Mouse (Mus musculus) frontal cortex, postnatal 36 days (tissue): ENCODE measurements at regions not wholly inside any gene's neighbourhood (a gene's known extent, or its start where the extent isn't known, plus 50 kb on each side); places are given as distances from the start of the nearest gene placed in this dataset.
A peak's percentile ranks its signal among the peaks of the same experiment; 100 is the strongest.
"Not testable (repeated sequence)": the region's sequence is repeated elsewhere in the genome, so short reads cannot be mapped to it uniquely, and the experiment has no call there.

Source experiments
- DNase-seq, 2 experiments: peaks; one replicate each; pipeline ENCODE4 v3.0.0; 2022; ENCODE audit warnings: low spot score in 2 of 2

DNA sequence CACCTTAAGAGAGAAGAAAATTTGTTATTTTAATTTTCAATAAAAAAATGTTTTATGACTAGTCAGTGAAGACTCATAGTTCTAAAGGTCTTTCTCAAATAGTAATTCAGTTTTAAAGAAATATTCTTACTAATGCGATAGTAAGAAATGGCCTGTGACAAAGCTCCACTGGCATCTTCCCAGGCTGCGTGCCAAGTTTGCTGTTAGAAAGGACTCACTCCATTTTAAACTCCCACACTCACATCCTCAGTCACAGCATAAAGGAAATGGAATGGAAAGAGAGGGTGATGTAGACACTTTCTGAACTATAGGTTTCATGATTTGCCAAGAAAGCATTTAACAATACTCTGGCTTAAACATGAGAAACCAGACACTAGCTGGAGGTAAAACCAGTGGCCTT is 436.6 kb downstream of the Mei4 start:
- DNase-seq: peak; percentile 6 to 15

DNA sequence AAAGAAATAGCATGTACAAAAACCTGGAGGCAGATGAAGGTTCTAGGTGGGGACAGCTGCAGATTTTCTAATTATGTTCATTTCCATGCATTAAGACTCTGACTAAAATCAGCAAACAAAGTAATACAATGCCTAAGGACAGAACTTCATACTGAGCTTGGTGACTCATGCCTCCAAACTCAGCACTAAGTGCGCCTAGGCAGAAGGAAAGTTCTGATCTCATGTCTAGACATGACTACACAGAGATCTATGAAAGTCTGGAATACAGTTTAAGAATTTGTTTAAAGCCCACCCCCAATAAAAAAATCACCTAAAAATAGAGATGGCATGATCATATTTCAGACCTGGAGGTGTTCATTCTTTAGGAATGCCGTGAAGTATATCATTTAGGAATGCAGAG is 442.8 kb downstream of the Mei4 start:
- no peak for DNase-seq

DNA sequence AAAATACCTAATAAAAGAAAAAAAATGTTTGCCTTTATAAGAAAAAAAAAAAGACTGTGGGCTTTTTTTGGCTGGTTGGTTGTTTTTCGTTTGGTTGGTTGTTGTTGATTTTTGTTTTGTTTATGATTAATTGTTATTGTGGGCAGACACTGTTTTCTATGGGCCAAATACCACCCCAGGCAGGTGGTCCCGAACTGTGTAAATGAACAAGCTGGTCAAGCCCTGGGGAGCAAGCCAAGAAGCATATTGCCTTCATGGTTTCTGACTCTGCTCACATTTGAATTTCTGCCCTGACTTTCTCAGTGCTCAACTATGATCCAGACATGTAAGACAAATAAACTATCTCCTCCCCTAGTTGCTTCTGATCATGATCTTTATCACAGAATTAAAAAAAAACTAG is 449.0 kb downstream of the Mei4 start:
- no peak for DNase-seq

DNA sequence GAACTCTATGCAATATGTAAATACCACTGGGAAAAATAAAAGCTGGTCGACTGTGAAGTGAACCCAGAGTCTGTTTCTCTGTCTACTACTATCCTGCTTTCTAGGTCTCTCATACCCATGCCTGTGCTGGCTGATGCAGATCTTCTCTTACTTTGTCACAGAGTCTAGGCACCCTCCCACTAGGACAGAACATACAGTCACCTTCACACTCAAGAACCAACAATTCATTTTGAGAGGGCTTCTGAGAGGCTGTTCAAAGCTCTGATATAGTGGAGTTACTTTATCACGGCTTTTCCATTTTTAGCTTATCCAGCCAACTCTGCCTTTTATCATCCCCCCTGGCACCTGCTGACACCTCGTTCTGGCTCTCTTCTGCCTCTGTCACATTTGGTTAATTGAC is 477.0 kb downstream of the Mei4 start:
- DNase-seq: no peak

DNA sequence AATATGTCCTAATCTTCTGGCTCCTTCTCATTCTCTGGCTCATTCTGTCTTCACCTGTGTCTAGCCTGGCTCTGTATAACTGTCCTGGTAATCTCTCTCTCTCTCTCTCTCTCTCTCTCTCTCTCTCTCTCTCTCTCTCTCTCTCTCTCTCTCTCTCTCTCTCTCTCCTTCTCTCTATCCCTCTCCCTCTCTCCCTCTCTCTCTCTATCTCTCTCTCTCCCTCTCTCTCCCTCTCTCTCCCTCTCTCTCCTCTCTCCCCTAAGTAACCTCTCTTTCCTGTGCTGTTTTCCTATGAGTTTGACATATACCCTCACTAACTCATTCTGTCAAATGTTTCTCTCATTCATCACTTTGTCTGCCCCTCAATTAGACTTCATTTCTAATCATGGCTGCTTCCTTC is 478.6 kb upstream of the Irak1bp1 start:
- DNase-seq: not testable (repeated sequence)

DNA sequence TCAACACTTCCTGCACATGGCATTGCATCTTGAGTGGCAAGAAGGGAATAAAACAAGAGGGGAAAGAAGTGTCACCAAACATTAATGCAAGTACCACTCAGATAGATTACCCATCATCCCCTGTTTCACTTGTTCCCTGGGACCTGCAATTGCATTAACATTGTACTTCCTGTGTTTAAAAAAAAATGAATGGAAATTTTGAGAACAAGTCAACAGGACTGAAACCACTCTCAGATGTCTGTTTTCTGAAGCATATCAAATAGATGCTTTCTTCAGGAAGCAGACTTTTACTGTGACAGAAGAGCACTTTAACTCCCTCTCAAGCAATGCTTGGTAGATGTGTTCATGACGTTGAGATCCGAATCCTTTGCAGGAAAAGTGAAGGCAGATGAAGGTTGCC is 469.8 kb upstream of the Irak1bp1 start:
- no peak for DNase-seq

DNA sequence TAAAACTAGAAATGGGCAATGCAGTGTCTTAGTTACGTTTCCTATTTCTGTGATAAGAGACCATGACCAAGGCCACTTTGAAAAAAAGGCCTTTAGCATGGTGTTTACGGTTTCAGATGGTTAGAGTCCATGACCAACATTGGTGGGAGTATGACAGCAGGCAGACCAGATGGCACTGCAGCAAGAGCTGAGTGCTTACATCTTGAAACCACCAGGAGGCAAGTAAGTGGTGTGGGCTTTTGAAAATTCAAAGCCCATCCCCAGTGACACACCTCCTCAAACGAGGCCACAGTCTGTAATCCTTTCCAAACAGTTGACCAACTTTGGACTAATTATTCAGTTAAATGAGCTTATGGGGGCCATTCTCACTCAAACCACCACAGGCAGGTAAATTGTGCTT is 427.0 kb upstream of the Irak1bp1 start:
- DNase-seq: peak in 1 of 2 experiments; percentile 5

DNA sequence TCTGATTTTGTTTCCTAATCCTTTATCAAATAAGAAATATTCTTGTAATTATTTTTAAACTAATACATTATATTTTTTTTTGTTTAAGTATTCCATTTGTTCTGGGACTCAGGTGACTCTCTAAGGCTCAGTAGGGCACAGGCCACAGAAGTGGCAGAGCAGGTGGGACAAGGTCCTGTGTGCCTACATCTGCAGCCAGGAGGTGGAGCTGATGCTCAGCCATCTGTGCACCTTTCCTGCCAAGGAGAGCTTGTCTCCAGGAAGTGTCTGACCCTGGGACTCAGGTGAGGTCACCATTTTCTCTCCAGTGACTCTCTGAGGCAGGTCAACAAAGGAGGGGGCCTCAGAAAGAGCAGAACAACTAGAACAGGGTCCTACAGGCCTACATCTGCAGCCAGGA is 425.3 kb upstream of the Irak1bp1 start:
- DNase-seq: no peak

DNA sequence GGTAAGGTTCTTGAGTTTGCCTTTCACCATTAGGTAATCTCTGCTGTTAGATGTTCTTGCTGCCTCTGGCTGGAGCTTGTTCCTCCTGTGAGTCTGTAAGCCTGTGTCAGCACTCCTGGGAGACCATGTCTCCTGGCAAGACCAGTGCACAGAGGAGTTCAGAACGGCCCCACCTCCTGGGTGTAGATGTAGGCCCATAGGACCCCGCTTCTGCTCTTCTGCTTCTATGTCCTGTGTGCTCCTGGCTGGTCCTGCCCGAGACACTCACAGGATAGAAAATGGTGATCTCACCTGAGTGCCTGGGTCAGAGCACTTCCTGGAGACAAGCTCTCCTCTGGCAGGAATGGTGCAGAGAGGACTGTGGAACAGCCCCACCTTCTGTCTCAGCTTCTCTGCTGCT is 422.2 kb upstream of the Irak1bp1 start:
- DNase-seq: no peak

DNA sequence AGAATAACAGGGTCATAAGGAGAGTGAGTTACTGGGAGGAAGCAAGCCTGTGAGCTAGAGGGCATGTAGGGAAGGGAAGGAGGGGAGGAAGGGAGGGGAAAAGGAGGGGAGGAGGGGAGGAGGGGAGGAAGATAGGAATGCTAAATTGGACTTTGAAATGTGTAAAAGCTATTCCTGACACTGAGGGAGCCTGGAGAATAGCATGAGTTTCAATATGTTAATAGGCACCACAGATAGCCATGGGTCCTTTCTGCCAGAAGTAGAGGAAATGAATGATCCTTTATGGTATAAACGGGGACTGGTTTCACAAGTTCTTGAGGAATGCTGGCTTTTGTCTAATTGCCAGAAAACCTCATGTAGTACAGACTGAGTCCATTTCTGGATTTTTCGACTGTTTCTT is 420.4 kb upstream of the Irak1bp1 start:
- no peak for DNase-seq
